Mouse (Mus musculus) layer of hippocampus, adult 11-12 months (tissue): ENCODE results near the gene Cyp3a44.
"Not testable (repeated sequence)": the region's sequence is repeated elsewhere in the genome, so short reads cannot be mapped to it uniquely, and the experiment has no call there.

Experiments
- DNase-seq: peaks from one replicate; pipeline ENCODE4 v3.0.0; 2022; ENCODE audit warnings: low spot score

Gene Cyp3a44

DNA sequence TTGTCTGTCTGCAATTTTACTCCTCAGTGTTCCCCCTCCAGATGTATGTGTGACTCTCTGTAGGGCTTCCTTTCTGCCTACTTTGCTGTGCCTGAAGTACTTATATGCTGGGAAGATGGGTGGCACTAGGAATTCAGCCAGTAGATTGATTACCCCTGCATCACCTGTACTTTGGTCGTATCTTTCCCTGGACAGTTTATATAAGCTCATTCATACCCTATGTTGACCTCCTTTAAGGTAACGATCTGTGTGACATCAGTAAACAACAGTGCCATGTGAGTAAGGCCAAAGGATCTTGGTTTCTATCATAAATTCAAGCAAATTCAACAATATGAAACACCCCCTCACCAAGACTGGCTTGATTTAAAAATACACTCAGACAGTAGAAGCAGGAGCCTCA is at the start of gene Cyp3a44:
TSS of gene Cyp3a44 (minus strand) at position 79 of the 400 bp plus-strand sequence.
- DNase-seq, result not testable (repeated sequence)

GRCm38 (mm10) chr5:145800229-145800628 is 5.4 kb downstream of the Cyp3a44 start:
- DNase-seq, result not testable (repeated sequence)

DNA sequence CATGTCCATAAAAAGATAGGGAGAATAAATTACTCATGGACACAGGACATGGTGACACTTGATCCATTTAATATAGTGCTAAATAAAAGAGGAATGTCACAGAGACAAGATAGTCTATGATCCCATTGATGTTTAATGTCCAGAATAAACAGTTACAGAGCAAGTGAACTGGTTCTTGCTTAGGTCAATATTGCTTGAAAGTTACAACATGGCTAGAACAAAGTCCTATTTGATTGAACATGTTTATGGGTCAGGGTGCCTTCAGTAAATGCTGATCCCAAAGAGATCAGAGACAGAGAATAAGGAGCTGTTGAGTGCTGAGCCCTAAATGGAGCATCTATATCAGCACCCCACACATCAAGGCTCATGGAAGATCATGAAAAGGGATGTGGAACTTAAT is 12.4 kb downstream of the Cyp3a44 start:
- DNase-seq, result not testable (repeated sequence)

DNA sequence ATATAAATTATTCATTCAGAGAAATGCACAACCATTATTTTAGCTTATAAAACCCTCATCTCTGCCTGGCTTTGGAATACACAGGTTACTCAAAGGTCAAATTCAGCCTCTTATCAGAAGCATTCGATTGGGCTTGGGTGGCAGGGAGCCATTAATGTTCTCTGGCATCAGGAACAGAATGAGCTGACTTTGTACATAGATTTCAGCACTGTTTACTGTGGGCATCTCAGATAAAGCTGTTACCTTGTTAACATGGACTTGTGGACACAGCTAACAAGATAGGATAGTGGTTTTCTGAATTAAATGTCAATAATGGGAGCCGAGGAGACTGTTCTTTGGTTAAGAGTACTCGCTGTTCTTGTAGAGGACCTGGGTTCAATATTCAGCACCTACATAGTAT is 68.2 kb downstream of the Cyp3a44 start:
- DNase-seq, result not testable (repeated sequence)
